Mouse (Mus musculus) limb, embryonic 14.5 days (tissue): Measurements from ENCODE around the gene Gm10130. TPM values are rescaled to one million over a fixed set of nuclear protein-coding genes. Genes with fewer than 3 reads are reported as not detected.
"Not testable (repeated sequence)": the region's sequence is repeated elsewhere in the genome, so short reads cannot be mapped to it uniquely, and the experiment has no call there.

Experiments
- ATAC-seq: fragments of 200-750 bp; cut with Nextera tagmentation; 2 replicates; pipeline ENCODE4 v1.8.0; 2017; ENCODE audit warnings: low read depth, moderate number of reproducible peaks, moderate TSS enrichment; ENCODE audit not compliant: low FRiP score
- DNase-seq: peaks from one replicate; pipeline ENCODE4 v3.0.0-alpha.2; 2015; ENCODE audit warnings: low spot score
- H3K27ac ChIP-seq: fragments of 300-500 bp; sonication (generic); replicated peaks from 2 replicates; pipeline ENCODE4 v1.5.1; 2014; ENCODE audit warnings: low read depth, mild to moderate bottlenecking, low read length, moderate library complexity, mixed read lengths
- H3K27me3 ChIP-seq: fragments of 300-500 bp; sonication (generic); 2 replicates; pipeline ENCODE4 v1.6.1; 2014; ENCODE audit warnings: low read length, mixed read lengths; ENCODE audit not compliant: control insufficient read depth, insufficient read depth
- H3K36me3 ChIP-seq: fragments of 300-500 bp; sonication (generic); 2 replicates; pipeline ENCODE4 v1.6.1; 2014; ENCODE audit warnings: mild to moderate bottlenecking, low read length, moderate library complexity, mixed read lengths; ENCODE audit not compliant: control insufficient read depth, insufficient read depth
- H3K4me1 ChIP-seq: fragments of 300-500 bp; sonication (generic); 2 replicates; pipeline ENCODE4 v1.6.1; 2014; ENCODE audit warnings: antibody characterized with exemption, low read length, mixed read lengths; ENCODE audit not compliant: control insufficient read depth, insufficient read depth
- H3K4me2 ChIP-seq: fragments of 300-500 bp; sonication (generic); replicated peaks from 2 replicates; pipeline ENCODE4 v1.6.1; 2014; ENCODE audit warnings: low read depth, mild to moderate bottlenecking, low read length, moderate library complexity; ENCODE audit not compliant: severe bottlenecking
- H3K4me3 ChIP-seq: fragments of 300-500 bp; sonication (generic); replicated peaks from 2 replicates; pipeline ENCODE4 v1.5.1; 2014; ENCODE audit warnings: low read length
- H3K9ac ChIP-seq: fragments of 300-500 bp; sonication (generic); 2 replicates; pipeline ENCODE4 v1.6.1; 2014; ENCODE audit warnings: mild to moderate bottlenecking, low read depth, low read length, moderate library complexity; ENCODE audit not compliant: severe bottlenecking
- H3K9me3 ChIP-seq: fragments of 300-500 bp; sonication (generic); 2 replicates; pipeline ENCODE4 v1.6.1; 2016; ENCODE audit warnings: low read length; ENCODE audit not compliant: control insufficient read depth
- POLR2A ChIP-seq: fragments of 200-500 bp; IDR thresholded peaks from 2 replicates; pipeline ENCODE4 v1.8.0; 2012; ENCODE audit warnings: inconsistent platforms, mild to moderate bottlenecking, moderate library complexity, borderline replicate concordance; ENCODE audit not compliant: insufficient read depth, insufficient read length; ENCODE audit errors: extremely low read depth
- WGBS: fragments of 180-500 bp; shearing (Covaris S2); extraction: QIAGEN DNeasy Blood & Tissue Kit; methylation state at CpG from one replicate; pipeline ENCODE4 v1.1.7; 2014; 5-methylcytosine and 5-hydroxymethylcytosine counted together
- polyA plus RNA-seq, 2 experiments: library from polyadenylated mRNA; depleted of rRNA in 1 of 2; stranded (reverse) in 1 of 2; unstranded in 1 of 2; fragments of >200 nt; fragmentation: Nextera tagmentation in 1 of 2; extraction: Ambion mirVana in 1 of 2; gene quantifications; 2 replicates each; pipeline versions ENCODE4 v1.2.1 to v1.2.3; 2012 to 2014

Gene Gm10130
- polyA plus RNA-seq, 2 experiments: 0.45 to 1.9 TPM

- no peak for TF ChIP-seq POLR2A
- DNase-seq (no peak), ATAC-seq (no peak)
- Histone ChIP-seq H3K36me3 (peaks cover 8% of the 10 kb centered on the region), H3K9me3 (peaks cover 39% of the 10 kb centered on the region), H3K9ac (no peak overlapping the region), H3K27me3 (no peaks in the 10 kb centered on the region), H3K4me2 (no peak overlapping the region), H3K4me3 (no peak overlapping the region), H3K27ac (no peak overlapping the region), H3K4me1 (no peaks in the 10 kb centered on the region)
These were observed 7.4 kb upstream of the Gm10130 start for GRCm38 (mm10) chr2:150316140-150316539.

DNA sequence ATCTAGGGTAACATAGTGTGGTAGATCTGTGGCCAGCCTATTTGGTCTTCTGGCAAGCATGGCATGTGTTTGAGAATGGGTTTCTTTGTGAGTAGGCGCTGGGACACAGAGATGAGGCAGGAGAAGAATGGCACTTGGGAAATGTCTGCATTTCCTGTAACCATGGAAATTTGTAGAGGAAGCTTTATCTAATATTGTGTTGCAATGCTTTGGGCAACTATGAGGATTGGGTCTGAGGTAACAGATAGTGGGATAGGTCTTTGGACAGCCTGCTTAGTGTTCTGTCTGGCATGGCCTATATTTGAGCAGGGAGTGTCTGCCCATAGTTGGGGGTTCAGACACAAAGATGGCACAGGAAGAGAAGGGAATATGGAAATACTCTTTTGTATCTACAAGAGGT lies 4.5 kb upstream of the Gm10130 start:
- no peak for ATAC-seq
- Histone ChIP-seq H3K36me3 (peaks cover 18% of the 10 kb centered on the region), H3K9ac (no peak overlapping the region), H3K4me2 (no peak overlapping the region), H3K27ac (no peak overlapping the region), H3K4me3 (no peak overlapping the region), H3K9me3 (peaks cover 59% of the 10 kb centered on the region), H3K27me3 (no peaks in the 10 kb centered on the region), H3K4me1 (no peaks in the 10 kb centered on the region)
- TF ChIP-seq POLR2A: no peak
- DNase-seq: no peak
- WGBS: 93% methylated on average over 1 of the region's 1 CpGs

GRCm38 (mm10) chr2:150357136-150357535 lies 33.6 kb downstream of the Gm10130 start:
- H3K36me3 ChIP-seq, H3K4me2 ChIP-seq, H3K27me3 ChIP-seq, H3K9me3 ChIP-seq, ATAC-seq, DNase-seq, H3K4me3 ChIP-seq, H3K9ac ChIP-seq, H3K4me1 ChIP-seq, H3K27ac ChIP-seq: not testable (repeated sequence)

DNA sequence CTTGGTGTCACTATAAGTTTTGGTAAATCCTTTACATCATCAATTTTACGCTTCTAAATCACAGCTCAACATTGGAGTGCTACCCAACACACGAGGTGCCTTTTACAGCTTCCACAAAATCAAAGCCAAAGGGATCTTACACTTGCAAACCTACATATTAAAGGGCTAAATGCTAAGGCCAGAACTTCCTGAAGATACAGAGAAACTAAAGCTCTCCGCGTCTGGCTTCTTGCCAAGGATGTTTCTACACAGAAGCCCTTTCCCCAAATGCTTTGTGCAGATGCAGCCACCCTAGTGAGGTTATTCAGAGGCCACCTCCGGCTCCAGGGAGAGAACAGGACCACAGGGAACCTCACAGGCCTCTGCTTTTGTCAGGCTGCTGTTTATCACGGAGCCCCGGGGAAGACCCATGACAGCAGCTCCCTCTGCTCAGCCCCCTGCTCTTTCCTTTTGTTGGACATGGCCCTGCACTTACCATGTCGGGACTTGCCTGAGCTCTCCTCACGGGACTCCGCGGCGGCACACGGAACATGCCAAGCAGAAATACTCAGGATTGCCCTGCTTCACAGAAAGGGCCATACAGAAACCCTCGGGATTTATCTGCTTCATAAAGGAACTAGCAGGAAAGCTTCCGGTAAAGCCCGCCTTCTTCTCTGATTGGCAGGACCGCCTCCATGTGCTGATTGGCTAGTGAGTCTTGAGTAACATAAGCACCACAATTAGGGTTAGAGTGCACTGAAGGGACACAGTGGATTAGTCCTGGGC lies 38.8 kb downstream of the Gm10130 start, which contains the start of gene 3300002I08Rik:
Gene 3300002I08Rik (minus strand): TSS at position 653 of the 765 bp plus-strand sequence.
- H3K9me3 ChIP-seq, H3K36me3 ChIP-seq, H3K27me3 ChIP-seq, H3K4me1 ChIP-seq: not testable (repeated sequence)
- WGBS: under 1% methylated on average over 14 of the region's 17 CpGs
- ATAC-seq (peak; percentile 97), DNase-seq (peak; percentile 92)
- Histone ChIP-seq H3K4me2 (peak within 1 kb of the TSS; percentile 48), H3K4me3 (peak within 1 kb of the TSS; percentile 62), H3K27ac (0 out of 2 replicates have a peak within 1 kb of the TSS, but pooled peaks have one; percentile 48), H3K9ac (peak within 1 kb of the TSS; percentile 77)

GRCm38 (mm10) chr2:150362878-150363229 lies 39.4 kb downstream of the Gm10130 start:
- TF ChIP-seq POLR2A: no peak
- H3K4me1 ChIP-seq: no peaks in the 10 kb centered on the region
- H3K36me3 ChIP-seq: no peaks in the 10 kb centered on the region
- H3K27me3 ChIP-seq: no peaks in the 10 kb centered on the region
- 9% methylated on average over 4 of the region's 4 CpGs for WGBS
- H3K9me3 ChIP-seq: no peaks in the 10 kb centered on the region
- no peak overlapping the region for H3K27ac ChIP-seq
- peak overlapping the region; percentile 62 for H3K4me3 ChIP-seq
- peak overlapping the region; percentile 48 for H3K4me2 ChIP-seq
- peak overlapping the region; percentile 77 for H3K9ac ChIP-seq
- ATAC-seq (peak; percentile 13; the same call in 1 of the 2 replicates), DNase-seq (no peak)

DNA sequence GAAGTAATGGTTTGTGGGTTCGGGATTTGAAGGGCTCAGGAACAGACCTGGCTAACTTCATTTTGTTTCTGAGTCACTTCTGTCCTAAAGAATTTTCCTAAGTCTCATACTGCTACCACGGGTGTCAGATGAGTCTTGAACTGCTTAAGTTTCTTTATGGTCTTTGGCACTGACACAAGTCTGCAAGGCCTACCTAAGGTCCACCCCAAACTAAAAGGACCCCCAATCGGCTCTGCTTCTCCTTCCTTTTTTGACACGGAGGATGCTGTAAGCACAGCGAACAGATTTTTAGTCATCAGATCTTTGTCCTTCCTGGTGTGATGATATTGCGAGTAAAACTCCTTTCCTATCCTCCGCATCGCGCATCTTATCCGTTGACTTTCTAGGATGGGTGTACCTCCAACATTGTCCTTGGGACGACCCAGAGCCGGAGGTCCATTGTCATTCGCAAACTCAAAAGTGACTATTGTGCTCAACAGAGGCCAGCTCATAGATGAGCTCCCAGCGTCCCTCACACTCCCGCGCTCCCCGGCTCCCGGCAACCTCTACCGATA lies 62.1 kb downstream of the Gm10130 start:
- WGBS: 92% methylated on average over 18 of the region's 19 CpGs

More for the DNA sequence above, 62.1 kb downstream of the Gm10130 start:
- H3K9me3 ChIP-seq, H3K9ac ChIP-seq, DNase-seq, H3K4me2 ChIP-seq, H3K36me3 ChIP-seq, H3K4me1 ChIP-seq, H3K27ac ChIP-seq, H3K27me3 ChIP-seq, ATAC-seq, H3K4me3 ChIP-seq: not testable (repeated sequence)
